Mouse (Mus musculus) 3134 (cell line): Measurements from ENCODE around the gene Ajap1.

Experiments used
- DNase-seq: peaks from one replicate; pipeline ENCODE4 v3.0.0-alpha.2; 2011; ENCODE audit warnings: low spot score; ENCODE audit not compliant: insufficient read length; ENCODE audit errors: extremely low read depth

The Ajap1 gene

DNA sequence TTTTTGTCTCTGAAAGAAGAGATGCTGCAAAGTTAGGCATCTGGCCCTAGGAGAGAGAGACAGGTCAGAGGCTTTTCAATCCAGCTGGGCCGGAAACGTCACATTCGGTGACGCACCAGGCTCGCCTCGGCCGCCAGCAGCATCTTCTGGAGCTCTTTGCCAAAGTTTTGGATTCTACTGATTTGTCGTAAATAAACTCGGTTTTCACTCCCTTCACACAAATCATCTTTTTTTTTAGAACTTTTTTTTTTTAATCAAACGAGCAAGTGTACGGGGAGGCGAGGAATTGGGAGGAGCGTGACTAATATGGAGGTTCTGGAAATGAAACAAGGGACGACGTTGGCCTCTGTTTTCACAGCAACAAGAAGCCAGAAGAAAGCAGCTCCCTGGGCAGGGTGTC, 23.8 kb downstream of the Ajap1 start:
- DNase-seq, result no peak

DNA sequence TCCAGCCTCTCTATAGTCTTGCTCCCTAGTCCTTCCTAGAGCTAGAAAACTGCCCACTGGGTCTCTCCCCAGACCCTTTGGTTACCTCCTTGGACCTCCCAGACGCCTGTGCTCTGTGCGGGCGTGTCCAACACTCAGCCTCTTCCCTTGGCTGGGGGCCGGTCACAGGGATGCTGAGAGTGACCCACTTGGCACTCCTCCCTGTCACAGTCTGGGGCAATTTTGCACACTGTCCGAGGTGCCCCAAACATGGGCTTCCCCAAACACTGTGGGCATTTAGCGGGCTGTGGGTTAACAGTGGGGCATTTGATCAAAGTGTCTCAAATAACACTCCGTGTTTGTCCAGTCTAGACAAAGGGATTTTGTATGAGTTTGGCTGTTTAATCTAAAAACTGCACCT, 29.1 kb downstream of the Ajap1 start:
- no peak for DNase-seq

DNA sequence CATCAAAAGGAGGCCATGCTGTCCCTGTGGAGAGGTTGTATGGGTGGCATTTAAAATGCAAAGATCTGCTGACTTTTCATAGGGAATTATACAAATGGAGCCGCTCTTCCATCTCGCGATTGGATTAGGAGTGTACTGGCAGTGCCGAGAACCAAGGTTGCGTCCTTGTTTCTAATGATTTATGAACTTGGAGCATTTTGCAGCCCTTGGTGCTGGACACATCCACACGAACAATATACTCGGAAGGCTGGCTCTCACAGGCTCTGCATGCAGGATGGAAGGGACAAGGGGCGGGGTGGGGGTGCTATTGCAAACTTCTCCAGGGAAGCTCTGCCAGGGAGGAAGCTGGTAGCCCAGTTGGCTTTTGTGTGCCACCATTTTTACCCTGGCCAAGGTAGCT, 31.1 kb downstream of the Ajap1 start:
- DNase-seq, result no peak

DNA sequence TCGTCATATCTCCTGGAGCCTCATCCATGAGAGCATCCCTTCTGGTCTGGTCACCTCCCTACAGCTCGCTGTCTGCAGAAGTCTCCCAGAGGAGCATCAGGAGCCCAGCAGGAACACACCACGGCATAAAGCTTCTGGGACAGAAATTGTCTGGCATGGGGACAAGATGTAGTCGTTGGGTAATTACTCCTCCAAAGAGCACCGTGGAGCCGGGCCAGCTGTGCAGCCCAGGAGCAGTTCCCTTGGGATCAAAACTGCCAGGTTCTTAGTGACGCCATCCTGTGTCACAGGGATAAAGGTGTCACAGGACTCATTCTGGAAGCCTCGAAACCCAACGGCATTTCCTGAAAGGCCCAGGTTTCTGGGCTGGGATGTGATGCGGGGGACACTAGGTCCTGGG, 40.1 kb downstream of the Ajap1 start:
- DNase-seq, result no peak

DNA sequence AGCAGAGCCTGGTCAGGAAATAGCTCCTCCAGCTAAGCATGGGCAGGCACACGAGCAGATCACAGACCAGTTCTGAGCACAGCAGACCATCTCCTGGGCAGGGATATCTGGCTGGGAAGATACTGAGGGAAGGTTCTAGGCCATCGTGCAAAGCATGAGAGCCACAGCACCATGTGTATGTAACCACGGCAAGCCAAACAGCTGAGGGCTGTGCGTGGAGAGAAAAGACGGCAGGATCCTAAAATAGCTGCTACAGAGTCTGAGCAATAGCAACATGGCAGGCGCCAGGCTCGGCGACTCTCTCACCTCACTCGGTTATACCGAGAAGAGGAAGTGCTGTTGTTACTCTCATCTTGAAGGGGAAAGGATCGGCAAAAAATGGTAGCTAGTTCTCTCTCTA, 42.7 kb downstream of the Ajap1 start:
- no peak for DNase-seq

DNA sequence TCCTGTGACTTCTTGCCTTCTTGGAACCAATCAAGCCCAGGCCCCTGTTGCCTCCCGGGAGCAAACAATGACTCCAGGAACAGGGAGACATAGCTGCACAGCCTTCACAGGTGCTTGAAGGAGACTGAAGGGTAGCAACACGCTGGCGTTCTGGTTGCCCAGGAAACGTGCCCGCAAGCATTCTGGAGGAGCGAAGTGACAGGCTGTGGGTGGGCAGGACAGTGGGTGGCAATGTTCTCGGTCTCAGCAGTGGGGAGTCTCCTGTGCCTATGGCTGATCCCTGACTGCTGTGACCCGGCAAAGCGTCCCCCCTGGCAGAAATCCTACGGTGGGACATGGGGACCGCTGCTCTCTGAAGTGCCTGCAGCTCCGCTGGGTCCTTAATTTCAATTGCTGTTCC, 43.6 kb downstream of the Ajap1 start:
- DNase-seq, result no peak

DNA sequence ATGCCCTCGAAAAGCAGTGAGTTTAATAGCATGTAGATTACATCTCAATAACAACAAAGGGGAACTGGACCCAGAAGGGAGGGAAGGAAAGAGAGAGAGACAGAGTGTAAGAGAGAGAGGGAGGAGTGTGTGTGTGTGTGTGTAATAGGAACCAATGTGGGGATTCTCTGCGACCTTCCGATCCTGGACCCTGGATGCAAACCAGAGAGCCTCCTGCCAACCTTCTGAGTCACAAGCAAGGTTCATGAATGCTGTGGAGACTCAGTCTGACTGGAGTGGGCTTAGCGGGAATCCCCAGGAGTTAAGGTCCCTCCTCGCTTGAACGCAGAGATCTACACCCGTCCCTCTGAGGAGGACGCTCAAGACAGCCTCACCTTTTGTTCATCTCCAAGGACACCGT, 45.4 kb downstream of the Ajap1 start:
- no peak for DNase-seq

DNA sequence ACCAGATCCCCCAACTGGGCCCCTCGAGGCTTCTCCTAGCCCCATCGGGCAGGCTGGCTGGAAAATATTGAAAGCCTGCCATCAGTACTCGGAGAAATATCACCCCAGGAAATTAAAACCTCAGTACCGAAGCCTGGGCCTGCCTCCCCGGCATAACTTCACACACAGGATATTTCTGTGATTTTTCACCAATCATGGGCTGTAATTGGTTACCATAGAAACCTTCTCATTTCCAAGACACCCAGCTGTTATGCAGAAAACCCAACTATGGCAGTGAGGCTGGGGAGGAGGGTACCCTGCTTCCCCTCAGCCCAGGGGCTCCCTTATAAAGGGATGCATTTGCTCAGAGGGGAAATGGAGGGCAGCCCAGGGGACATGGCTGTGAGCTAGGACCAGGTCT, 46.7 kb downstream of the Ajap1 start:
- no peak for DNase-seq

DNA sequence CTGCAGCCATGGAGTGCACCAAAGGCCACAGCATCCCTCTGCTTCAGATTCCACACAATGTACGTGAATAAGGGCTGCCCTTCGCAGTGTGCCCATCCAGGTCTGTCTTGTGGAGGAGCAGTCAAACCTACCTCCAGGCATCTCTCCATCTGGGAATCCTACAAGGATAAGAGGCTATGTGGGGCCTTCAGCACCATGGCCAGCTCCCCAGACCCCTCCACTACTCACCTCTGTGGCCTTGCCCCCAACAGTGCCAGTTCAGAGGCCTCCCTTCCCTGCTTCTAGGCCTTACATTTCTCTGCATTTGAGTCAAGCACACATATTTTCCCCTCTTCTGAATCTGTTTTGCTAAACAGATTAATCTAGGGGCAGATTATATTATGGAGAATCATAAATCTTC, 52.6 kb downstream of the Ajap1 start:
- no peak for DNase-seq

DNA sequence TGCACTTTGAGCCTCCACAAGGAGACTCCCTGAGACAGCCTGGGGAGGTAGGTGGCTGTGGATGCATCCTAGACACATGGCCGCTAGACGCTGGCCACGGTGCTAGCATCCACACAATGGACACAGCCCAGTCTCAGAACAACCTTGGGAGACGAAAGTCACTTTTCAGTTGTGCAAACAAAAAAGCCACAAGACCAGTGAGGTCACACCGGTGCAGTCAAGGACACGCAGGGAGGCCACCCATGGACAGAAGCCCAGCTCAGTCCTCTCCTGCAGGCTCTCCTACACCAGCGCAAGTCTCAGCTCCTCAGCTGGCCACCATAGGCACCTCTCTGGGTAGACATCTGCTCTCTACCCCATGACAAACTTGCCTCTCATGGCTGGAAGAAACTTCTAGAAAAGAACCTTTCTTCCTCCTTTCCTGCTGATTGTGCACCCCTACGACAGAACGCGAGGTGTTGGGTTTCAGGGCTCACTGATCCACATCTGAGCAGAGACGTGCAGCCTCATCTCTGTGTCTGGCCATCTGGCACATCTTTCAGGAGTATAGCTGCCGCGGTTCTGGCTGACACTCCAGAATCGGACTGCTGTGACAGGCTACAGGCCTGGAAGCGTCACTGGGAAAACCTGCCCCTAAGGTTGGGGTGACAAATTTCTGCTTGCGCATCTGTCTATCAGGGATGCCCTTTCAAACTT, 56.5 kb downstream of the Ajap1 start:
- DNase-seq, result no peak

DNA sequence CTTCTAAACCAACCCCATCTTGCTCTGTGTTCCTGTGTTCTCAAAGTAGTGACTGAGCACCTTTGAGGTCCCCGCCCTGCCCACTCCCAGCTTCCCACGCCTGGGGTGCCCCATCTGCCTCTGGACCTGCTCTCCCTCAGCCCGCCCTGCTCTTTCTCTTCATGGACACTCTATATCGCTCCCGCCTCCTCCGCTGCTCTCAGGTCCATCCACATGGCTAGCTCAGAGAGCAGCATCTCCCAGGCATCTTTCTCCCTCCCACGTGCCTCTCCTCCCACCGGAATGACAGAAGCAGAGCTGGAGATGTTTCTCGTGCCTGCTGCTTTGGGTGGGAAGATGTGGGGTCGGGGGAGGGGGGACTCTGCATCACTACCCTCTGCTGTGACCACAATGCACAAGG, 58.3 kb downstream of the Ajap1 start:
- DNase-seq, result no peak

DNA sequence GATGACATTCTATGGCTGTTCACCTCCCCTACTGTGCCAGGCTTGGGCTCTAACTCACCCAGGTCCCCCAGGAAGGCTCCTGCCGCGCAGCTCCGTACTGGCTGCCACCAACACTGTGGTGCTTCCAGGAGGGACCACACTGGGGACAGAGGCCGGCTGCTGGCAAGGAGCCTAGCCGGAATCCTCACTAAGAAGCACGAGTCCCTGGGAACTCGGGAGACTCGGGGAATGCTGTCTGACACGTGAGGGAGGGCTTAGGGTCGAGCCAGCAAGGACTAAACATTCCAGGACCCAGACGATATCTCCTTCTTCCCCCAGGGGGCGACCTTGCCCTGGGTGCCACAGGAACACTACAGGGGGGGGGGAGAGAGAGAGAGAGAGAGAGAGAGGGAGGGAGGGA, 64.7 kb downstream of the Ajap1 start:
- DNase-seq, result no peak

DNA sequence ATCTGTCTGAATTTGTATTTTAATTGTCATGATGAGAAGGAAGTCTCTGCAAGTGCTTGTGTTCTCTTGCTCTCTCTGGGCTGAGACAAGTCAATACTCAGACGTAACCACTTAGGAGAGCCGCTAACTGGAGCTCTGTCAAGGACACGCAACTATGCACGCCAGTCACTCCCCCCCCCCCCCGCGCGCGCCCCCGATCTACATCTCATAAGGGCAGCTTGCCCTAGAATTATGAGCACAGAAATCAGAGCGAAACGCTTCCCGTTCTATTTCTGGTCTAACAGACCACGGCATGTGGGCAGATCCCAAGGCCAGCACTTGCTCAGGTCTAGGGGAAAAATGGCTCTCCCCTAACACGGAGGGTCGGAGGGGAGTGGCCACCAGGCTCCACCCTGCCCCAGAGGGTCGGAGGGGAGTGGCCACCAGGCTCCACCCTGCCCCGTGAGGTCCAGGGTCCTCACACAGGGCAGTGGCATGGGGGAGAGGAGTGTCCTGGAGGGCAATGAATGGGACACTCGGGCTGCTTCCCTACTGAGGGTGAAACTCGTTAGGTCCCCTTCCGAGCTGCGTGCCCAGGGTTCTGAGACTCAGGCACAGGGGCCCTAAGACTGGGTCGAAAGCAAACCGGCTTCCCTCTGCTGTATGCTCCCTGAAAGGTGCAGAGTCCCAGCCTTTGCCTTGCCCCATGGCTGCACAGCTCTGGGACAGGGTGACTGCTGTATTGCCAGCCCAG, 65.3 kb downstream of the Ajap1 start:
- no peak for DNase-seq

DNA sequence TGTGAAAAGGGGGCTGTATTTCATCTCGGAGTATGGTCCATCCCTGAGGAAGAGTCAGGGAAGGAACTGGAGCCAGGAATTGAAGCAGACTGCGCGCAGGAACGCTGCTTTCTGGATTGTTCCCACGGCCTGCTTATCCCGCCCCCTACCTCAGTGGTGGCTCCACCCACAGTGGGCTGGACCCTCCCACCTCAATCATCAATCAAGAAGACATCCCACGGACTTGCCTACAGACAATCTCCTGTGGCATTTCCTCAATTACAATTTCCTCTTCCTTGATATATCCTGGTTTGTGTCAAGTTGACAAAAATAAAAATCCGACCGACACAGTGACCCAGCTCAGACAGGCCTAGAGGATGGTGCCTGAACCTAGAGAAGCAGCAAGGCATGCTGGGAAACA, 66.5 kb downstream of the Ajap1 start:
- DNase-seq, result no peak

DNA sequence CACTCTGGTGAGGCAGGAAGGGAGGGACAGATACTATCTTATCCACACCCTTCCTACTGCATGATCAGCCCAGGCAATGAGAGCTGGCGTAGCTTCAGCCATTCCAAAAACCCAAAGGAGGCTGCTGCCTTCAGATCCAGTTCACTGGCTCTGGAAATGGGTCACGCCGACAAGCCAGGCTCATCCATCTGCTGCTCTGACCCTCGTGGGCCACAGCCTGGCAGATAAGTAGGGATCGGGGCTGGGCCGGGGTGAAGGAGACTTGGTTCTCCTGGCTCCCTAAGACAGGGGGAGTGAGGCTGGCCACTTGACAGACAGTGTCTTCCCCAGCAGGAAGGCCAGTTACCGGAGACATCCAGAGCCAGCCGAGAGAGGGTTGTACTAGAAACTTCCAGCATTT, 84.2 kb downstream of the Ajap1 start:
- no peak for DNase-seq

DNA sequence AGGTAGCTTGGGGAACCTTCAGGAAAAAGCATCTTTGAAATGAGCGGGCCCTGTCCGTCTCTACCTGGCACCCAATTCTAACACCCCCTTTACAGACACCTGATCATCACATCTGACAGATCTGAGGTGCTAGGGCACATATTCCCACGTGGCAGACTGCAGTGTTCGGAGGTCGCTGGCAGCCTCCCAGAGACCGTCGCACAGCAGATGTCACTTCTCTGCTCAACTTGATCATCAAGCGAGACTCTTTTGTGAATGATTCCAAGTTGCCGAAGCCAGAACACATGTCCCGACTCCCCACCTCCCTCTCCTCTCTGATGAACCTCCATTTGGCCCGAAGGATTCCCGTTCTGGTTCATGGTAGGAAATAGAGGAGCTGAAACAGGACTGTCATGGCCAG, 95.1 kb downstream of the Ajap1 start:
- no peak for DNase-seq

DNA sequence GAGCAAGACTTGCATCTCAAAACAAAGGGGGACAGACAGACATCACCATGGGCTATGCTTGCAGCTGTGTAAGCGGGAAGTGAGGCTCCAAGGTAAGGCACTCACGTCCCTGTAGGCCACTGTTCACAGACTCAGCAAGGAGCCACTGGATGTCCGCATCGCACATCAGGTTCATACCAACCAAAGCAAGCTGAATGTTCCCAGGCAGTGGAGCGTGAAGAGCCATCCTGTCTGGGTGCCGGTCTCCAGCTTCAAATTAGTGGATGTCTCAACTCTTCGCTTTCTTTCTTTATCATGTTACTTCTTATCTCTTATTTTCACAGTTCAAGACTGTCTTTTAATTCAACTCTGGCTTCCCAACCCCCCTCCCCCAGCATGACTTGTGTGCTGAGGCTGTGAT, 101.2 kb downstream of the Ajap1 start:
- no peak for DNase-seq

DNA sequence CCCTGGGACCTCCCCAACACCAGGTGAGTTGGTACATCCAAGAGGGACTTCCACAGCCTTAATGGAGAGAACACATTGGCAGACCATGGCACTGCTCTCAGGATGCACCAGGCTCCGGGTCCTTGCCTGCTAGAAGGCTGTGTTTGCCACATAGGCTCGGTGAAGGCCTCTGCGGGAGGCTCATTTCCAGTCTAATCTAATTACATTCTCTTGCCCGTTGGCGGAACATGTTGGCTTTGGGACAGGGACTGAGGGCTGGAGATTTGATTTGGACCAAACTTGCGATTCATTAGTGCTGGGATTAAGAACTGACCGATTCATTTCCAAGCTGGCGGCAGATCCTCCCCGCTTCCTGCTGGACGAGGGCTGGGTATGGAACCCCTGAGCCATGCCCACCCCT, 101.7 kb downstream of the Ajap1 start:
- DNase-seq, result no peak

DNA sequence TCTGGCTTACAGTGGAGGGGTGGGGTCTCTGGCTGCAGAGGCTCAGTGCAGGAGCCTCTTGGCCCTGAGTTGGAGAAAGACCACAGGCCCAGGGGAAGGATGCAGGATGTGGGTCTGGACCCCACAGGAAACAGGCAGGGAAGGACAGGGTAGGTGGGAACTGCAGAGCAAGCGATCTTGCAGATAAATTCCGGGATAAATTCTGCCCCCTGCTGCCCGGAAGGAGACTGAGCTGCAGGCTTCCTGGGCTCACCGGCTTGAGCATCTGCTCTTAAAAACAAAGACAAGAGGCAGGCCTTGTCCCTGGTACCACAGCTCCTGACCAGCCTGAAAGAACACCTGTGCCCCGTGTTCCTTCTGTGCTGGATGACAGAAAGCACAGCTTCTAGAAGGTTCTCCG, 104.6 kb downstream of the Ajap1 start:
- no peak for DNase-seq

DNA sequence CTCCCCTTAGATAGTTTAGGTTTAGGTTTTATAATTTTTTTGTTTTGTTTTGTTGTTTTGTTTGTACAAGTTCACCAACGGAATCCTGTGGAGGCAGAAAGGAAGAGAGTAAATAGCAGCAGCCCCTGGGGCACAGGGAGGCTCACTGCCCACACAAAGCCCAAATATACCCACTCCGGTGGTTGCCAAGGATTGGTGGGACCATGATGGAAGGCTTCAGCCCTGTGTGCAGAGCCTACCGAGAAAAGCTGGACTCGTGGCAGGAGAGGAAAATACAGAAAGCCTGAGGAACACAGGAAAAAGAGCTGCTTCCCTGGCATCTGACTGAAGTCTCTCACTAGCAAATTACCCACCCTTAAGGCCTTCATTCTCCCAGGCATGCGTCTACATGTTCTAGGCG, 108.4 kb downstream of the Ajap1 start:
- DNase-seq, result no peak

DNA sequence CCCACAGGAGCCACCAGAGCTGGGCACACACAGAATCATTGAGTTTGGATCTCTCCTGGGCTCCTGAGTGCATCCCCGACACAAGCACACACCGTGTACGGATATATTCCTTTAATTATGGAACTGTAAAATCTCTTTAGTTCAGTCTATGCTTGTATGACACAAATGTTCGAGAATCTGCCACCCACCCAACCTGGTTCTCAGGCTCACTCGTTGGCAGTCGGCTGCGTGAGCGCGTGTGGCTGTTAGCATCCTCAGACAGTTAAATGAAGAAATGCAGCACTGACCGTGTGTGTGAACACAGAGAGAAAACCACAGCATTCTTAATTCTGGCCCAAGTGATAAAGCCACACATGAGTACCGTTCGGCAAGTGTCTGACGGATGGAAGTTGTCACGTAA, 109.5 kb downstream of the Ajap1 start:
- DNase-seq, result no peak

DNA sequence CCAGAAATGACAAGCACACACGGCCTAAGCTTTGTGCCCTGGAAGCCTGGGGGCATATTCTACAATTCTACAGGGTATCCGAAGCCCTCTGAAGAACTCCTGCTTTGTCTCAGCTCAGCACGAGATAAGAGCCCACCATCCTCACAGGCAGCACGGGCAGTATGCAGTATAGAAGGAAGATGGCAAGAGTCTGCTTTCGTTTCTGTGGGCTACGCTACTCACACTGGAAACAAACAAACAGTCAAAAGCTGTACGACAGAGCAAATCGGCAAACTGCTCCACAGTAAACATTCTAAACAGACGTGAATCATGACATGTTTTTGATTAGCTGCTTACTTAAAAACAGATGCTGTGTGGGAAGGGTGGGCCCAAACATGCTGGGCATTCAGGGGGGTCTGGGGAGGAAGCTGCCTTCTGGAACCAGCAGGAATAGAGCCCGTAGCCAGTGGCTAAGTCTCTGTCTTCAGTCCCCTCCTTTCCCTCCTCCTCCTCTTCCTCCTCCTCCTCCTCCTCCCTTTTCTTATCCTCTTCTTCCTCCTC, 113.9 kb downstream of the Ajap1 start:
- no peak for DNase-seq
